Mouse (Mus musculus): ENCODE measurements at regions not wholly inside any gene's neighbourhood (a gene's known extent, or its start where the extent isn't known, plus 50 kb on each side); places are given as distances from the start of the nearest gene placed in this dataset.

- no peak for TF ChIP-seq CTCF (IDR thresholded peaks at IDR 0.05; ENCODE audit: low read depth)
- TF ChIP-seq EP300 (IDR thresholded peaks at IDR 0.05; ENCODE audit: low read depth), result no peak
These were observed 1126.7 kb upstream of the Sel1l start for GRCm38 (mm10) chr12:92975698-92976097.

Measured in liver, postnatal 0 days (tissue).